Mouse (Mus musculus) intestine, embryonic 15.5 days (tissue): ENCODE results near the gene B3gnt9. TPM values are rescaled to one million over a fixed set of nuclear protein-coding genes. Genes with fewer than 3 reads are reported as not detected.

Experiments
- ATAC-seq: fragments of 200-750 bp; cut with Nextera tagmentation; 2 replicates; pipeline ENCODE4 v1.8.0; 2017; ENCODE audit warnings: moderate TSS enrichment, moderate library complexity
- H3K27ac ChIP-seq: fragments of 300-500 bp; sonication (generic); 2 replicates; pipeline ENCODE4 v1.5.1; 2015; ENCODE audit warnings: mild to moderate bottlenecking, inconsistent platforms
- H3K27me3 ChIP-seq: fragments of 300-500 bp; sonication (generic); replicated peaks from 2 replicates; pipeline ENCODE4 v1.6.1; 2015; ENCODE audit warnings: inconsistent platforms
- H3K36me3 ChIP-seq: fragments of 300-500 bp; sonication (generic); 2 replicates; pipeline ENCODE4 v1.6.1; 2015; ENCODE audit warnings: inconsistent platforms
- H3K4me1 ChIP-seq: fragments of 300-500 bp; sonication (generic); replicated peaks from 2 replicates; pipeline ENCODE4 v1.6.1; 2015; ENCODE audit warnings: inconsistent platforms
- H3K4me2 ChIP-seq: fragments of 300-500 bp; sonication (generic); replicated peaks from 2 replicates; pipeline ENCODE4 v1.6.1; 2015; ENCODE audit warnings: mild to moderate bottlenecking, inconsistent platforms
- H3K4me3 ChIP-seq: fragments of 300-500 bp; sonication (generic); replicated peaks from 2 replicates; pipeline ENCODE4 v1.5.1; 2015; ENCODE audit warnings: inconsistent platforms
- H3K9ac ChIP-seq: fragments of 300-500 bp; sonication (generic); 2 replicates; pipeline ENCODE4 v1.6.1; 2015; ENCODE audit warnings: inconsistent platforms
- H3K9me3 ChIP-seq: fragments of 300-500 bp; sonication (generic); 2 replicates; pipeline ENCODE4 v1.6.1; 2016; ENCODE audit warnings: inconsistent platforms
- WGBS: fragments of 180-500 bp; shearing (Covaris S2); methylation state at CpG from one replicate; pipeline ENCODE4 v1.1.7; 2015; 5-methylcytosine and 5-hydroxymethylcytosine counted together
- polyA plus RNA-seq: library from polyadenylated mRNA; unstranded; fragments of >200 nt; fragmentation: Nextera tagmentation; extraction: Ambion mirVana; gene quantifications from 2 replicates; pipeline ENCODE4 v1.2.1, GENCODE M21; 2015

The B3gnt9 gene
- polyA plus RNA-seq, result 18.8 and 19.5 TPM in 2 replicates

GRCm38 (mm10) chr8:105254966-105255350, at the start of gene B3gnt9:
Gene B3gnt9, minus strand, starts transcription at chr8:105255153.
- peak; percentile 76 for ATAC-seq

GRCm38 (mm10) chr8:105303874-105304273, 48.9 kb upstream of the B3gnt9 start:
- no peaks in the 10 kb centered on the region for H3K27me3 ChIP-seq
- WGBS, result 76% methylated on average over 9 of the region's 9 CpGs
- H3K4me3 ChIP-seq, result no peak overlapping the region
- peaks cover 29% of the 10 kb centered on the region for H3K4me1 ChIP-seq
- H3K9me3 ChIP-seq, result no peaks in the 10 kb centered on the region
- no peak overlapping the region for H3K4me2 ChIP-seq
- H3K27ac ChIP-seq, result peak overlapping the region; percentile 23; the same call in 1 of the 2 replicates
- H3K9ac ChIP-seq, result no peak overlapping the region
- ATAC-seq, result no peak
- peaks cover 49% of the 10 kb centered on the region for H3K36me3 ChIP-seq

More at GRCm38 (mm10) chr8:105254966-105255350, at the start of gene B3gnt9:
- Histone ChIP-seq H3K4me1 (peaks cover 33% of the 10 kb centered on the region), H3K27me3 (peaks cover 13% of the 10 kb centered on the region), H3K4me2 (peak within 1 kb of the TSS; percentile 99), H3K9me3 (no peaks in the 10 kb centered on the region), H3K27ac (peak within 1 kb of the TSS; percentile 86), H3K36me3 (peaks cover 15% of the 10 kb centered on the region), H3K9ac (peak within 1 kb of the TSS; percentile 71), H3K4me3 (peak within 1 kb of the TSS; percentile 61)
- WGBS, result 2% methylated on average over 14 of the region's 14 CpGs

- WGBS, result 84% methylated on average over 8 of the region's 8 CpGs
- Histone ChIP-seq H3K9me3 (no peaks in the 10 kb centered on the region), H3K27ac (no peak overlapping the region), H3K4me3 (no peak overlapping the region), H3K9ac (no peak overlapping the region), H3K4me1 (peaks cover 34% of the 10 kb centered on the region), H3K4me2 (no peak overlapping the region), H3K27me3 (no peaks in the 10 kb centered on the region), H3K36me3 (peaks cover 46% of the 10 kb centered on the region)
- no peak for ATAC-seq
Observed at GRCm38 (mm10) chr8:105303396-105303795, 48.4 kb upstream of the B3gnt9 start.

- Histone ChIP-seq H3K27me3 (no peaks in the 10 kb centered on the region), H3K4me3 (no peak overlapping the region), H3K36me3 (peaks cover 35% of the 10 kb centered on the region), H3K9ac (no peak overlapping the region), H3K4me2 (no peak overlapping the region), H3K9me3 (no peaks in the 10 kb centered on the region), H3K4me1 (peaks cover 25% of the 10 kb centered on the region), H3K27ac (no peak overlapping the region)
- WGBS, result 88% methylated on average over 8 of the region's 8 CpGs
- ATAC-seq, result peak; percentile 15; the same call in 1 of the 2 replicates
Observed at GRCm38 (mm10) chr8:105299962-105300361, 45.0 kb upstream of the B3gnt9 start.

GRCm38 (mm10) chr8:105298351-105299252, 43.6 kb upstream of the B3gnt9 start:
- Histone ChIP-seq H3K9me3 (no peaks in the 10 kb centered on the region), H3K27me3 (no peaks in the 10 kb centered on the region), H3K9ac (peak overlapping the region; percentile 85), H3K4me2 (peak overlapping the region; percentile 85), H3K4me1 (peaks cover 13% of the 10 kb centered on the region), H3K27ac (no peak overlapping the region), H3K4me3 (peak overlapping the region; percentile 92), H3K36me3 (peaks cover 29% of the 10 kb centered on the region)
- no peak for ATAC-seq
- WGBS, result 52% methylated on average over 18 of the region's 18 CpGs

- H3K9ac ChIP-seq, result peak within 1 kb of the TSS; percentile 85
- no peaks in the 10 kb centered on the region for H3K27me3 ChIP-seq
- peaks cover 13% of the 10 kb centered on the region for H3K4me1 ChIP-seq
- peak within 1 kb of the TSS; percentile 54 for H3K27ac ChIP-seq
- ATAC-seq, result peak; percentile 93
- H3K4me2 ChIP-seq, result peak within 1 kb of the TSS; percentile 85
- H3K36me3 ChIP-seq, result peaks cover 24% of the 10 kb centered on the region
- WGBS, result under 1% methylated on average over 58 of the region's 58 CpGs
- no peaks in the 10 kb centered on the region for H3K9me3 ChIP-seq
- peak within 1 kb of the TSS; percentile 92 for H3K4me3 ChIP-seq
Observed at GRCm38 (mm10) chr8:105297511-105298192, 42.7 kb upstream of the B3gnt9 start, which contains the start of gene E2f4. Gene E2f4, plus strand, starts transcription at chr8:105297663.

- H3K9me3 ChIP-seq, result no peaks in the 10 kb centered on the region
- peak within 1 kb of the TSS; percentile 92 for H3K4me3 ChIP-seq
- H3K27me3 ChIP-seq, result no peaks in the 10 kb centered on the region
- H3K4me2 ChIP-seq, result peak within 1 kb of the TSS; percentile 85
- 60% methylated on average over 11 of the region's 11 CpGs for WGBS
- H3K4me1 ChIP-seq, result peaks cover 13% of the 10 kb centered on the region
- ATAC-seq, result no peak
- 0 out of 2 replicates have a peak within 1 kb of the TSS, but pooled peaks have one; percentile 31 for H3K9ac ChIP-seq
- H3K27ac ChIP-seq, result no peak within 1 kb of the TSS
- H3K36me3 ChIP-seq, result peaks cover 13% of the 10 kb centered on the region
Observed at GRCm38 (mm10) chr8:105295895-105296573, 41.1 kb upstream of the B3gnt9 start, which contains the start of gene Exoc3l. Gene Exoc3l, minus strand, starts transcription at chr8:105296101.

- Histone ChIP-seq H3K9me3 (no peaks in the 10 kb centered on the region), H3K27ac (no peak overlapping the region), H3K27me3 (peaks cover 6% of the 10 kb centered on the region), H3K4me2 (peak overlapping the region; percentile 19; the same call in 1 of the 2 replicates), H3K4me1 (peaks cover 19% of the 10 kb centered on the region), H3K9ac (no peak overlapping the region), H3K36me3 (peaks cover 5% of the 10 kb centered on the region), H3K4me3 (no peak overlapping the region)
- ATAC-seq, result no peak
- 72% methylated on average over 11 of the region's 11 CpGs for WGBS
Observed at GRCm38 (mm10) chr8:105295256-105295655, 40.3 kb upstream of the B3gnt9 start.

- H3K27ac ChIP-seq, result no peak overlapping the region
- no peak for ATAC-seq
- H3K4me3 ChIP-seq, result no peak overlapping the region
- H3K4me2 ChIP-seq, result 0 out of 2 replicates have a peak overlapping the region, but pooled peaks have one; percentile 19
- peaks cover 11% of the 10 kb centered on the region for H3K27me3 ChIP-seq
- no peaks in the 10 kb centered on the region for H3K9me3 ChIP-seq
- WGBS, result 68% methylated on average over 9 of the region's 9 CpGs
- H3K36me3 ChIP-seq, result peaks cover under 1% of the 10 kb centered on the region; the same call in 1 of the 2 replicates
- H3K9ac ChIP-seq, result no peak overlapping the region
- peaks cover 22% of the 10 kb centered on the region for H3K4me1 ChIP-seq
Observed at GRCm38 (mm10) chr8:105294776-105295175, 39.8 kb upstream of the B3gnt9 start.

- H3K27me3 ChIP-seq, result peaks cover 11% of the 10 kb centered on the region
- no peak overlapping the region for H3K9ac ChIP-seq
- H3K4me3 ChIP-seq, result no peak overlapping the region
- H3K36me3 ChIP-seq, result no peaks in the 10 kb centered on the region
- peaks cover 14% of the 10 kb centered on the region for H3K4me1 ChIP-seq
- no peaks in the 10 kb centered on the region for H3K9me3 ChIP-seq
- no peak overlapping the region for H3K4me2 ChIP-seq
- WGBS, result 70% methylated on average over 19 of the region's 19 CpGs
- no peak overlapping the region for H3K27ac ChIP-seq
- no peak for ATAC-seq
Observed at GRCm38 (mm10) chr8:105293405-105293804, 38.5 kb upstream of the B3gnt9 start.

- H3K9me3 ChIP-seq, result no peaks in the 10 kb centered on the region
- H3K27me3 ChIP-seq, result peaks cover 11% of the 10 kb centered on the region
- no peaks in the 10 kb centered on the region for H3K36me3 ChIP-seq
- H3K4me1 ChIP-seq, result peaks cover 11% of the 10 kb centered on the region
- no peak overlapping the region for H3K4me2 ChIP-seq
- no peak overlapping the region for H3K27ac ChIP-seq
- ATAC-seq, result no peak
- no peak overlapping the region for H3K4me3 ChIP-seq
- 82% methylated on average over 7 of the region's 7 CpGs for WGBS
- H3K9ac ChIP-seq, result no peak overlapping the region
Observed at GRCm38 (mm10) chr8:105292471-105292870, 37.5 kb upstream of the B3gnt9 start.
